Mouse (Mus musculus) ES-Bruce4 (cell line): ENCODE data around the gene Tjap1. TPM values are rescaled to one million over a fixed set of nuclear protein-coding genes. Genes with fewer than 3 reads are reported as not detected.

Experiments
- H3K27ac ChIP-seq: 2 replicates; pipeline ENCODE4 v1.5.1; 2012; ENCODE audit warnings: low read length, inconsistent platforms; ENCODE audit not compliant: insufficient read depth
- H3K27me3 ChIP-seq: 2 replicates; pipeline ENCODE4 v1.6.1; 2012; ENCODE audit warnings: mild to moderate bottlenecking, low read length, inconsistent platforms; ENCODE audit not compliant: control insufficient read depth, poor library complexity, insufficient read depth, severe bottlenecking
- H3K36me3 ChIP-seq: 2 replicates; pipeline ENCODE4 v1.6.1; 2012; ENCODE audit warnings: inconsistent platforms, mild to moderate bottlenecking, low read length, moderate library complexity; ENCODE audit not compliant: control insufficient read depth, poor library complexity, insufficient read depth, severe bottlenecking
- H3K4me1 ChIP-seq: one replicate; pipeline ENCODE4 v1.8.1; 2011; ENCODE audit warnings: low read length; ENCODE audit not compliant: control insufficient read depth, insufficient read depth
- H3K4me3 ChIP-seq: 2 replicates; pipeline ENCODE4 v1.5.1; 2011; ENCODE audit warnings: low read depth, mild to moderate bottlenecking, low read length
- H3K9ac ChIP-seq: 2 replicates; pipeline ENCODE4 v1.6.1; 2012; ENCODE audit warnings: low read depth, mild to moderate bottlenecking, inconsistent platforms; ENCODE audit not compliant: poor library complexity, severe bottlenecking
- H3K9me3 ChIP-seq: replicated peaks from 2 replicates; pipeline ENCODE4 v1.6.1; 2012; ENCODE audit warnings: mild to moderate bottlenecking, low read length, inconsistent platforms; ENCODE audit not compliant: control insufficient read depth, poor library complexity, insufficient read depth, severe bottlenecking
- CTCF ChIP-seq: IDR thresholded peaks from one replicate; pipeline ENCODE4 v1.8.1; 2011; ENCODE audit warnings: low read depth, low read length
- EP300 ChIP-seq: IDR thresholded peaks from 2 replicates; pipeline ENCODE4 v1.6.1; 2011; ENCODE audit warnings: low read depth, low read length; ENCODE audit not compliant: insufficient read depth
- POLR2A ChIP-seq: IDR thresholded peaks from one replicate; pipeline ENCODE4 v1.8.1; 2011; ENCODE audit warnings: low read length; ENCODE audit not compliant: insufficient read depth
- polyA plus RNA-seq: library from polyadenylated mRNA; stranded (reverse); fragments of >200 nt; gene quantifications from 2 replicates; pipeline ENCODE4 v1.2.4, GENCODE M21; 2011; ENCODE audit warnings: low read depth; ENCODE audit not compliant: missing spikeins, insufficient read depth, insufficient read length

The Tjap1 gene
- polyA plus RNA-seq, 1 experiment, result 75.2 TPM

DNA sequence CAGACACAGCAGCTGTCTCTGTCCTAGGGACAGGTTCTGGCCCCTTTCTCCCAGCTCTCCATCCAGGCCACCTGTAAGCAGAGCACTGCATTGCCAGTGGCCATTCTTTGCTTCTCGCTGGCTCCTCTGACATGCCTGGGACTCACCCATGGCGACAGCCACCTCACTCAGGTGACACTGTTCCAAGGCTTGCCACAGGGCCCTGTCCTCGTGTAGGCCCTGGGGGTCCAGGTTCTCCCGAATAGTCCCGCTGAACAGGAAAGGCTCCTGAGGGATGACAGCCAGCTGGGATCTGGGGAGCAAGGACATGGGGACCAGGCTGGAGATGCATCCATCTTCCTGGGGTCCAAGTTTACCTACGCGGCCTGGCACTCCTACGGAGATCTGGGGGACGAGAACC is 21.4 kb upstream of the Tjap1 start:
- Histone ChIP-seq H3K27me3 (no peaks in the 10 kb centered on the region), H3K27ac (no peak overlapping the region), H3K9me3 (no peaks in the 10 kb centered on the region), H3K9ac (no peak overlapping the region), H3K36me3 (no peaks in the 10 kb centered on the region), H3K4me1 (no peaks in the 10 kb centered on the region), H3K4me3 (no peak overlapping the region)
- TF ChIP-seq CTCF (no peak), EP300 (no peak), POLR2A (no peak)

DNA sequence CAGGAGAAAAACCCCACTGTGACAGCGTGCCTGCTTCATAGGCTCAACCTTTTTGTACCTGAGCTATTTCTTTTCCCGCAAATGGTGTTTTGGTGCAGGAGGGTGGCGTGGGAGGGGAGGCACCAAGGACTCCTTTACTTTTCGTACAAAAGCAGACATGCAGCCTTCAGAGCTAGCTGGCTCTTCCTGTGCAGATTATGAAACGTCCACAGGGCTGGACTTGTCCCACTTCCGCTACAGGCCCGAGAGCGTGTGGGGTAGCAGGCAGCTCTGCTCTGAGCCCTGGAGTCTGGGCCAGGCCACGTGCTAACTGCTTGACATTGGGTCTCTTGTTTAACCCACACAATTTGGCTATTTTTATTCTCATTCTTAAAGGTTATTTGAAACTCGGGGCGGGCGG is 19.1 kb upstream of the Tjap1 start:
- Histone ChIP-seq H3K9ac (no peak overlapping the region), H3K36me3 (no peaks in the 10 kb centered on the region), H3K9me3 (no peaks in the 10 kb centered on the region), H3K27ac (no peak overlapping the region), H3K27me3 (peaks cover 12% of the 10 kb centered on the region), H3K4me3 (no peak overlapping the region), H3K4me1 (no peaks in the 10 kb centered on the region)
- TF ChIP-seq POLR2A (no peak), CTCF (no peak), EP300 (no peak)

GRCm38 (mm10) chr17:46298220-46298913 is 15.5 kb upstream of the Tjap1 start:
- H3K9ac ChIP-seq, result peak overlapping the region; percentile 70
- TF ChIP-seq POLR2A (no peak), EP300 (0 out of 2 replicates have a peak, but pooled peaks have one; percentile 13), CTCF (peak; percentile 87)
- H3K27me3 ChIP-seq, result peaks cover 12% of the 10 kb centered on the region
- H3K27ac ChIP-seq, result no peak overlapping the region
- H3K36me3 ChIP-seq, result no peaks in the 10 kb centered on the region
- H3K4me1 ChIP-seq, result no peaks in the 10 kb centered on the region
- H3K9me3 ChIP-seq, result no peaks in the 10 kb centered on the region
- peak overlapping the region; percentile 59 for H3K4me3 ChIP-seq

DNA sequence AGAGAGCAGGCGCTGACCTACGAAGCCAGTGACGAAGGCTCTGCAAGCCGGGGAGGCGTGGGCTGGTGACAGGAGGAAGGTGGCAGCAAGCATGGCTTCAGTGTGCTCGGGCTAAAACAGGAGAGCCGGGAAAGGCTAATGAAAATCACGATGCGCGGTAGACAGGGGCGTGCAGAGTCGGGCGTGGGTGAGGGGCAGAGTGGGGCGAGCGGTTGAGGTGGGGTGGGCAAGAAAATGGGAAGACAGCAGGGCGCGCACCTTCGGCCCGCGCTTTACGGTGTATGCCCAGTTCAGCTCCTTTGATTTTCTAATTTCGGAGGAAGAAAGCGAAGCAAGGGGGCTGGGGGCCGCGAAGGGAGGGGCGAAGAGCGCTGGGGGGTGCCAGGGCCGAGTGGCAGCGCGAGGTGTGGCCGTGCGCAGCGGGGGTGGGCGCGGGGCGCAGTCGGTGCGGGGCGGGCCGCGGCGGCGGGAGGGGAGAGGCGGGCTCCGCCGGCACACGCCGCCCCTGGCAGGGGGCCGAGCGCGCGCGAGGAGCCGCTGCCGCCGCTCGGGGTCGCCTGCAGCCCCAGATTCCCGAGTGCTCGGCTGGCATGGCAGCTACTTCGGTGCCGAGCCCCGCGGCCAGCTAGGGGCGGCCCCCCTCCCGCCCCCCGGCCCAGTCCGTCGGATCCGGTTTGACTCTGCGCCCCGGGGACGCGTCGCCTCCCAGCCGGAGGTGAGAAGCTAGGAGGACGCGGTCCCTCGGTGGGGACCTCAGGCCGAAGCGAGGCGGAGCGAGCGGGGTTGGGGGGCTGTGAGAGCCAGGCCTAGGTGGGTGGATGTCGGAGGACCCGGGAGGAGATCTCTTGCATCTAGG is 14.8 kb upstream of the Tjap1 start, which contains the start of gene Dlk2:
Gene Dlk2, plus strand, starts transcription at position 58 of the 856 bp plus-strand sequence.
- TF ChIP-seq POLR2A (no peak), CTCF (no peak), EP300 (no peak)
- peak within 1 kb of the TSS; percentile 62 for H3K4me3 ChIP-seq
- H3K27ac ChIP-seq, result no peak within 1 kb of the TSS
- no peaks in the 10 kb centered on the region for H3K4me1 ChIP-seq
- peaks cover 12% of the 10 kb centered on the region for H3K27me3 ChIP-seq
- no peaks in the 10 kb centered on the region for H3K36me3 ChIP-seq
- H3K9me3 ChIP-seq, result no peaks in the 10 kb centered on the region
- peak within 1 kb of the TSS; percentile 70 for H3K9ac ChIP-seq

DNA sequence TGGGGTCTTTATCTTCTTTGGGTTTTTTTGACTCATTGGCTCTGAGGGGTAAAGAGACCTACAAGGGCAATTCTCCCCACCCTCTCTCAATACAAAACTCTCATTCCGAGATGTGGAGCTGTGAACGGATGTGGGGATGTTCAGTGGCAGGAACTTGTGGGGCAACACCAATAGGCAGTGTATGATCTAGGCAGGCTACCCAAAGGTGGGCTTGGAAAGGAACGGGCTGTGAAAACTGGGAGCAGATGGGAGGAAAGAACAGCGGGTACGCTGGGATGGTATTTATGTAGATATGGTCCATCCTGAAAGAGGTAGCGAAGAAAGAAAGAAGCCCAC is 14.2 kb upstream of the Tjap1 start:
- TF ChIP-seq POLR2A (no peak), EP300 (no peak), CTCF (no peak)
- Histone ChIP-seq H3K9me3 (no peaks in the 10 kb centered on the region), H3K36me3 (no peaks in the 10 kb centered on the region), H3K27ac (no peak overlapping the region), H3K4me1 (no peaks in the 10 kb centered on the region), H3K9ac (no peak overlapping the region), H3K27me3 (peaks cover 12% of the 10 kb centered on the region), H3K4me3 (peak overlapping the region; percentile 62; the same call in 1 of the 2 replicates)

- Histone ChIP-seq H3K27me3 (peaks cover 12% of the 10 kb centered on the region), H3K4me1 (no peaks in the 10 kb centered on the region), H3K4me3 (no peak overlapping the region), H3K27ac (no peak overlapping the region), H3K9ac (no peak overlapping the region), H3K9me3 (no peaks in the 10 kb centered on the region), H3K36me3 (no peaks in the 10 kb centered on the region)
- TF ChIP-seq POLR2A (no peak), EP300 (no peak), CTCF (no peak)
Measured at GRCm38 (mm10) chr17:46296601-46297000, 13.8 kb upstream of the Tjap1 start.
